Mouse (Mus musculus) skeletal muscle tissue, adult 2 months (tissue): Measurements from ENCODE around the gene Copb1.

Experiments used
- DNase-seq: peaks from one replicate; pipeline ENCODE4 v3.0.0-alpha.2; 2012; ENCODE audit warnings: low read depth, low spot score

The Copb1 gene

DNA sequence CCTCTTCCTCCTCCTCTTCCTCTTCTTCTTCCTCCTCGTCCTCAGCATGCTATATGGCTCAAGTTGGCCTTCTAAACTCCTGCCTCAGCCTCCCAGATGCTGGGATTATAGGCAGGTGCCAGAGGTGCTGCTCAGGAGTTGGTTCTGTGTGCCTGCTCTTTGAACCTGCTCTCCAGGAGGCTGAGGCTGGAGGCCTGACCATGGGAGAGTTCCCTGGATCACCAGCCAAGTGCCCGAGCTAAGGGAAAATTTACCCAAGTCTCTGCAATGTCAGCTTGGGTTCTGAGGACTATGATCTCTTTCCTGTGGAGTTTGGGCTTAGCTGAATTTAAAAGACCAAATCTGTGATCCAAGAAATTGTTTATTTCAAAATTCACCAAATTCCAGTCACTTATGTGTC is 85.1 kb downstream of the Copb1 start:
- DNase-seq: no peak
